In the genomic region with DNA sequence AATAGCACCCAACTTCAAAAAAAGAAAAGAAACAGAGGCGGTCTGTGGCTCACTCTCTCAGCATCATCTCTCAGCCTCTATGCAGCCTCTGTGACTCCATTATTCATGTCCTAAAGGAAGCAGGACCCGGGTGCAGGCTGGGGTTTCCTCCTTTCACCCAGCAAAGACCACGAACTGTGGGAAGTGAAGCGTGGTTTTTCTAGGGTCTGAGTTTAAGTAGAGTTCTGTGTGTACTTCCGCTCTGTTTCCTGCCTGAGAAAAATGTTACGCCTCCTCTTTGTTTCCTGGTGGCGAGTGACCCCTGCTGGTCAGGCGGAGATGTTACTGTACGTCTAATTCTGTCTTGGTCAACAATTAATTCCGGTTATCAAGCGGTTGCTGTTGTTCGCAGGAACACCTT, we compare ENCODE assay signal across 7 mouse cellular contexts.
DNase-seq lines count a peak whose midpoint lies in the region; ATAC-seq and TF ChIP-seq lines count a peak whose summit lies in the region.

No protein-coding gene starts in this region.

- no peak overlapping the region for H3K9ac ChIP-seq in intestine, postnatal 0 days (ENCODE audit: low read depth, low read length)
- peak overlapping the region; percentile 43; the same call in 1 of the 2 replicates for H3K9ac ChIP-seq in midbrain, embryonic 12.5 days (replicated peaks)

- no peak overlapping the region for H3K4me3 ChIP-seq in intestine, postnatal 0 days (ENCODE audit: low read depth, low read length)
- 0 out of 2 replicates have a peak overlapping the region, but pooled peaks have one; percentile 21 for H3K4me3 ChIP-seq in midbrain, embryonic 12.5 days
- H3K4me3 ChIP-seq in small intestine, adult 2 months (ENCODE audit: low read depth, low read length) = peak overlapping the region; percentile 44

- no peaks in the 10 kb centered on the region for H3K27me3 ChIP-seq in intestine, postnatal 0 days (replicated peaks; ENCODE audit: control insufficient read depth, insufficient read depth, low read length)
- H3K27me3 ChIP-seq in midbrain, embryonic 12.5 days = no peaks in the 10 kb centered on the region
- no peaks in the 10 kb centered on the region for H3K27me3 ChIP-seq in small intestine, adult 2 months (ENCODE audit: control insufficient read depth, insufficient read depth, low read length)

- 16% methylated on average over 12 of the region's 12 CpGs for WGBS in intestine, postnatal 0 days
- 17% methylated on average over 12 of the region's 12 CpGs for WGBS in midbrain, embryonic 12.5 days
- 12% methylated on average over 12 of the region's 12 CpGs for WGBS in small intestine, adult 2 months

- no peak for TF ChIP-seq POLR2A in small intestine, adult 2 months (IDR thresholded peaks at IDR 0.05; ENCODE audit: low read depth, low read length)

- TF ChIP-seq CTCF in intestine, postnatal 0 days (IDR thresholded peaks at IDR 0.05; ENCODE audit: low read depth) = peak; percentile 96
- peak; percentile 93; the same call in 1 of the 2 replicates for TF ChIP-seq CTCF in small intestine, adult 2 months (IDR thresholded peaks at IDR 0.05; ENCODE audit: extremely low read depth, insufficient read length, insufficient replicate concordance, low read depth, low read length)

- peak overlapping the region; percentile 50 for H3K4me2 ChIP-seq in intestine, postnatal 0 days (replicated peaks; ENCODE audit: low read depth)
- H3K4me2 ChIP-seq in midbrain, embryonic 12.5 days (replicated peaks) = peak overlapping the region; percentile 46

- peak; percentile 100 for ATAC-seq in granulocyte monocyte progenitor cell, adult 5-6 weeks (replicated peaks; ENCODE audit: poor library complexity, severe bottlenecking)
- no peak for ATAC-seq in intestine, postnatal 0 days
- peak; percentile 82 for ATAC-seq in midbrain, embryonic 12.5 days (ENCODE audit: low FRiP score, low read depth)

- no peaks in the 10 kb centered on the region for H3K4me1 ChIP-seq in intestine, postnatal 0 days (replicated peaks; ENCODE audit: control insufficient read depth, insufficient read depth, low read length)
- no peaks in the 10 kb centered on the region; the same call in 1 of the 2 replicates for H3K4me1 ChIP-seq in midbrain, embryonic 12.5 days
- no peaks in the 10 kb centered on the region; the same call in 1 of the 2 replicates for H3K4me1 ChIP-seq in small intestine, adult 2 months (ENCODE audit: control insufficient read depth, insufficient read depth, insufficient read length, low read length)

- peak; percentile 70 for DNase-seq in adrenal gland, adult 2 months
- DNase-seq in embryo, embryonic 11 days = peak; percentile 80
- peak; percentile 85 for DNase-seq in left cerebral cortex, postnatal 4 days

- no peaks in the 10 kb centered on the region for H3K36me3 ChIP-seq in intestine, postnatal 0 days (ENCODE audit: control insufficient read depth, insufficient read depth)
- H3K36me3 ChIP-seq in midbrain, embryonic 12.5 days = no peaks in the 10 kb centered on the region
- H3K36me3 ChIP-seq in small intestine, adult 2 months (ENCODE audit: control insufficient read depth, insufficient read depth, low read length) = no peaks in the 10 kb centered on the region

- intact Hi-C loops in left cerebral cortex, postnatal 4 days (cut with DNase I) = no loop called here

- H3K27ac ChIP-seq in intestine, postnatal 0 days (ENCODE audit: low read depth, low read length) = no peak overlapping the region
- H3K27ac ChIP-seq in midbrain, embryonic 12.5 days (replicated peaks) = no peak overlapping the region
- no peak overlapping the region for H3K27ac ChIP-seq in small intestine, adult 2 months (ENCODE audit: insufficient read depth, low read depth, low read length)

- no peaks in the 10 kb centered on the region for H3K9me3 ChIP-seq in intestine, postnatal 0 days (ENCODE audit: control insufficient read depth)
- H3K9me3 ChIP-seq in midbrain, embryonic 12.5 days = no peaks in the 10 kb centered on the region
